Mouse (Mus musculus) forebrain, postnatal 0 days (tissue): ENCODE measurements around the gene Glt8d2. TPM values are rescaled to one million over a fixed set of nuclear protein-coding genes. Genes with fewer than 3 reads are reported as not detected.

Experiments
- ATAC-seq: fragments of 200-750 bp; cut with Nextera tagmentation; 2 replicates; pipeline ENCODE4 v1.8.0; 2017; ENCODE audit warnings: mild to moderate bottlenecking, moderate library complexity
- DNase-seq: peaks from one replicate; pipeline ENCODE4 v3.0.0-alpha.2; 2015
- H3K27ac ChIP-seq: fragments of 300-500 bp; sonication (generic); 2 replicates; pipeline ENCODE4 v1.5.1; 2014; ENCODE audit warnings: low read depth, mild to moderate bottlenecking, antibody characterized with exemption, low read length, moderate library complexity, mixed read lengths
- H3K27me3 ChIP-seq: fragments of 300-500 bp; sonication (generic); 2 replicates; pipeline ENCODE4 v1.6.1; 2014; ENCODE audit warnings: mild to moderate bottlenecking, low read length, mixed read lengths; ENCODE audit not compliant: insufficient read depth
- H3K36me3 ChIP-seq: fragments of 300-500 bp; sonication (generic); 2 replicates; pipeline ENCODE4 v1.6.1; 2014; ENCODE audit warnings: mild to moderate bottlenecking, moderate library complexity; ENCODE audit not compliant: insufficient read depth
- H3K4me1 ChIP-seq: fragments of 300-500 bp; sonication (generic); 2 replicates; pipeline ENCODE4 v1.6.1; 2014; ENCODE audit warnings: antibody characterized with exemption; ENCODE audit not compliant: insufficient read depth
- H3K4me2 ChIP-seq: fragments of 300-500 bp; sonication (generic); 2 replicates; pipeline ENCODE4 v1.6.1; 2014; ENCODE audit warnings: low read depth, mild to moderate bottlenecking, moderate library complexity
- H3K4me3 ChIP-seq: fragments of 300-500 bp; sonication (generic); 2 replicates; pipeline ENCODE4 v1.5.1; 2014; ENCODE audit warnings: low read depth, low read length, mixed read lengths
- H3K9ac ChIP-seq: fragments of 300-500 bp; sonication (generic); 2 replicates; pipeline ENCODE4 v1.6.1; 2014; ENCODE audit warnings: mild to moderate bottlenecking
- H3K9me3 ChIP-seq: fragments of 300-500 bp; sonication (generic); 2 replicates; pipeline ENCODE4 v1.6.1; 2016; ENCODE audit warnings: low read length
- CTCF ChIP-seq: sonication (generic); IDR thresholded peaks from 2 replicates; pipeline ENCODE4 v1.5.1; 2016; ENCODE audit warnings: antibody characterized with exemption, control low read depth, low read depth
- WGBS: fragments of 180-500 bp; shearing (Covaris S2); extraction: QIAGEN DNeasy Blood & Tissue Kit; methylation state at CpG from one replicate; pipeline ENCODE4 v1.1.7; 2014; 5-methylcytosine and 5-hydroxymethylcytosine counted together
- polyA plus RNA-seq: library from polyadenylated mRNA; unstranded; fragments of >200 nt; fragmentation: Nextera tagmentation; extraction: Ambion mirVana; gene quantifications from 2 replicates; pipeline ENCODE4 v1.2.1, GENCODE M21; 2015
- total RNA-seq: library from RNA; depleted of rRNA; stranded (reverse); fragments of >200 nt; gene quantifications from 2 replicates; pipeline ENCODE4 v1.2.3, GENCODE M21; 2014

Gene Glt8d2
- total and polyA plus RNA-seq, 2 experiments from 2014 or later, result 1.9 to 2.4 TPM

GRCm38 (mm10) chr10:82647205-82647811, 43.1 kb downstream of the Glt8d2 start:
- Histone ChIP-seq H3K4me2 (no peak overlapping the region), H3K4me1 (no peaks in the 10 kb centered on the region), H3K27me3 (no peaks in the 10 kb centered on the region), H3K4me3 (no peak overlapping the region), H3K9ac (no peak overlapping the region), H3K36me3 (peaks cover 67% of the 10 kb centered on the region), H3K9me3 (no peaks in the 10 kb centered on the region), H3K27ac (no peak overlapping the region)
- ATAC-seq (no peak), DNase-seq (no peak)
- 94% methylated on average over 17 of the region's 17 CpGs for WGBS
- no peak for TF ChIP-seq CTCF

- no peaks in the 10 kb centered on the region for H3K9me3 ChIP-seq
- H3K4me3 ChIP-seq, result no peak overlapping the region
- no peak overlapping the region for H3K9ac ChIP-seq
- ATAC-seq (no peak), DNase-seq (no peak)
- no peaks in the 10 kb centered on the region for H3K27me3 ChIP-seq
- no peak overlapping the region for H3K4me2 ChIP-seq
- no peaks in the 10 kb centered on the region for H3K4me1 ChIP-seq
- WGBS, result 93% methylated on average over 8 of the region's 8 CpGs
- no peak for TF ChIP-seq CTCF
- peaks cover 66% of the 10 kb centered on the region for H3K36me3 ChIP-seq
- H3K27ac ChIP-seq, result no peak overlapping the region
Observed at GRCm38 (mm10) chr10:82646083-82646482, 44.4 kb downstream of the Glt8d2 start.

GRCm38 (mm10) chr10:82641481-82641880, 49.0 kb downstream of the Glt8d2 start:
- Histone ChIP-seq H3K4me2 (no peak overlapping the region), H3K4me1 (no peaks in the 10 kb centered on the region), H3K9me3 (no peaks in the 10 kb centered on the region), H3K27me3 (no peaks in the 10 kb centered on the region), H3K9ac (no peak overlapping the region), H3K27ac (no peak overlapping the region), H3K4me3 (no peak overlapping the region), H3K36me3 (peaks cover 75% of the 10 kb centered on the region)
- no peak for ATAC-seq
- DNase-seq, result no peak
- no peak for TF ChIP-seq CTCF
- WGBS, result 85% methylated on average over 7 of the region's 9 CpGs

GRCm38 (mm10) chr10:82639032-82639698, 51.3 kb downstream of the Glt8d2 start:
- ATAC-seq, result no peak
- H3K27me3 ChIP-seq, result no peaks in the 10 kb centered on the region
- WGBS, result 90% methylated on average over 8 of the region's 8 CpGs
- H3K27ac ChIP-seq, result no peak overlapping the region
- no peak overlapping the region for H3K4me3 ChIP-seq
- H3K4me2 ChIP-seq, result no peak overlapping the region
- peak; percentile 27; the same call in 1 of the 2 replicates for TF ChIP-seq CTCF
- no peak for DNase-seq
- H3K4me1 ChIP-seq, result no peaks in the 10 kb centered on the region
- H3K36me3 ChIP-seq, result peaks cover 56% of the 10 kb centered on the region
- no peak overlapping the region for H3K9ac ChIP-seq
- H3K9me3 ChIP-seq, result no peaks in the 10 kb centered on the region

- no peaks in the 10 kb centered on the region for H3K4me1 ChIP-seq
- H3K9me3 ChIP-seq, result no peaks in the 10 kb centered on the region
- WGBS, result 95% methylated on average over 3 of the region's 3 CpGs
- peaks cover 36% of the 10 kb centered on the region for H3K36me3 ChIP-seq
- no peak overlapping the region for H3K9ac ChIP-seq
- no peak for TF ChIP-seq CTCF
- ATAC-seq, result no peak
- H3K27me3 ChIP-seq, result no peaks in the 10 kb centered on the region
- no peak for DNase-seq
- H3K4me3 ChIP-seq, result no peak overlapping the region
- no peak overlapping the region for H3K27ac ChIP-seq
- H3K4me2 ChIP-seq, result no peak overlapping the region
Observed at GRCm38 (mm10) chr10:82636321-82636720, 54.1 kb downstream of the Glt8d2 start.

- H3K4me3 ChIP-seq, result no peak overlapping the region
- H3K9ac ChIP-seq, result no peak overlapping the region
- TF ChIP-seq CTCF, result no peak
- no peak for ATAC-seq
- H3K36me3 ChIP-seq, result peaks cover 17% of the 10 kb centered on the region
- no peak for DNase-seq
- H3K4me1 ChIP-seq, result peaks cover 9% of the 10 kb centered on the region
- no peaks in the 10 kb centered on the region for H3K9me3 ChIP-seq
- no peak overlapping the region for H3K4me2 ChIP-seq
- H3K27ac ChIP-seq, result no peak overlapping the region
- WGBS, result 98% methylated on average over 7 of the region's 7 CpGs
- no peaks in the 10 kb centered on the region for H3K27me3 ChIP-seq
Observed at GRCm38 (mm10) chr10:82634348-82634747, 56.1 kb downstream of the Glt8d2 start.

GRCm38 (mm10) chr10:82632496-82633280, 57.8 kb downstream of the Glt8d2 start:
- Histone ChIP-seq H3K4me1 (peaks cover 9% of the 10 kb centered on the region), H3K27me3 (no peaks in the 10 kb centered on the region), H3K36me3 (peaks cover 10% of the 10 kb centered on the region; the same call in 1 of the 2 replicates), H3K4me3 (no peak overlapping the region), H3K4me2 (no peak overlapping the region), H3K27ac (no peak overlapping the region), H3K9me3 (no peaks in the 10 kb centered on the region), H3K9ac (no peak overlapping the region)
- DNase-seq, result no peak
- 96% methylated on average over 12 of the region's 12 CpGs for WGBS
- no peak for TF ChIP-seq CTCF
- ATAC-seq, result no peak
